Mouse (Mus musculus): ENCODE data around the gene Gm5431. TPM values are rescaled to one million over a fixed set of nuclear protein-coding genes. Genes with fewer than 3 reads are reported as not detected.
"Not testable (repeated sequence)": the region's sequence is repeated elsewhere in the genome, so short reads cannot be mapped to it uniquely, and the experiment has no call there.

Gene Gm5431
- polyA plus RNA-seq (2012; rRNA removed) (0.10 and 0.16 TPM in 2 replicates), polyA plus RNA-seq (2014; fragmentation: Nextera tagmentation; extraction: Ambion mirVana) (0.29 and 0.34 TPM in 2 replicates)

DNA sequence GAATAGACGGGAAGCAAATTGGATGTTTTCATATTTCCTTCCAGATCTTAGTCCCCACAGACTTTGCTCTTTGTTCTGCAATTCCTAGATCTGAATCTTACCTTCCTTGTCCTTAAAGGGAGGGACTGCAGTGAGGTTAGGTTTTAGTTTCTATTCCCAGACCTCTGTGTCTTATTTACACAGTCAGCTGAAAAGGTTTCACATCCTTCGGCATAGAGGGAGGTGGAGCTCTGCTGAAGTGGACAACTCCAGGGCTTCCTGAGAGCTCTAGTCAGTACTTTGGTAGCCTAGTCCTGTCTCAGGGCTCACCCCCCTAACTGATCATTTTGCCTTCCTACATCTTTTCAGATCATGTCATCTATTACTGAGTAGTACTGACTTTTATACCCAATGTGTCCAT lies at the start of gene Gm5431:
Gene Gm5431 (minus strand): TSS at position 194 of the 400 bp plus-strand sequence.
- Histone ChIP-seq H3K4me2 (ENCODE audit: low read depth) (no peak within 1 kb of the TSS), H3K27me3 (ENCODE audit: control insufficient read depth, insufficient read depth, low read length) (no peaks in the 10 kb centered on the region), H3K36me3 (replicated peaks; ENCODE audit: control insufficient read depth, insufficient read depth, low read depth) (no peaks in the 10 kb centered on the region), H3K9ac (replicated peaks) (no peak within 1 kb of the TSS), H3K9me3 (ENCODE audit: control insufficient read depth, low read length) (no peaks in the 10 kb centered on the region), H3K4me1 (replicated peaks; ENCODE audit: control insufficient read depth in 2 of 2, insufficient read depth in 2 of 2, low read length in 1 of 2) (peaks cover 0 to 2% of the 10 kb centered on the region in 2 experiments; a peak in 1 of 4 replicates), H3K4me3 (ENCODE audit: insufficient read depth in 1 of 2, low read depth in 2 of 2, low read length in 2 of 2) (no peak within 1 kb of the TSS), H3K27ac (no peak within 1 kb of the TSS)
- no peak for ATAC-seq (ENCODE audit: insufficient read depth)
- WGBS (ENCODE audit: insufficient replicate concordance) = 48% methylated on average over 2 of the region's 2 CpGs
- DNase-seq (ENCODE audit: low read depth in 3 of 3, low spot score in 3 of 3) = no peak
- TF ChIP-seq EP300 (IDR thresholded peaks at IDR 0.05; ENCODE audit: low read depth) (no peak), CTCF (IDR thresholded peaks at IDR 0.05; ENCODE audit: low read depth) (no peak)

DNA sequence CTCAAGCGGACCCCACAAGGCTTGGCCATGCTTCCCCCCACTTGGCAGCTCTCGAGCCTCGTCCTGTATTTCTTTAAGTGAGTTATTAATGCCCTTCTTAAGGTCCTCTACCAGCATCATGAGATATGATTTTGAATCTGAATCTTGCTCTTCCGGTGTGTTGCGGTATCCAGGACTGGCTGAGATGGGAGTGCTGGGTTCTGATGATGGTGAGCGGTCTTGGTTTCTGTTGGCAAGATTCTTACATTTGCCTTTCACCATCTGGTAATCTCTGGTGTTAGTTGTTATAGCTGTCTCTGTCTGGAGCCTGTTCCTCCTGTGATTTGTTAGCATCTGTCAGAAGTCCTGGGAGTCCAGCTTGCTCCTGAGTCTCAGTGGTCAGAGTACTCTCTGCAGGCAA lies 44.1 kb upstream of the Gm5431 start, which contains the start of gene Psme2b:
Gene Psme2b (minus strand): TSS at position 101 of the 400 bp plus-strand sequence.
- ATAC-seq (ENCODE audit: insufficient read depth); H3K27me3 ChIP-seq (ENCODE audit: control insufficient read depth, insufficient read depth, low read length); H3K9me3 ChIP-seq (ENCODE audit: control insufficient read depth, low read length); H3K36me3 ChIP-seq (replicated peaks; ENCODE audit: control insufficient read depth, insufficient read depth, low read depth); H3K4me2 ChIP-seq (ENCODE audit: low read depth); H3K9ac ChIP-seq (replicated peaks); H3K4me1 ChIP-seq (replicated peaks; ENCODE audit: control insufficient read depth in 2 of 2, insufficient read depth in 2 of 2, low read length in 1 of 2); DNase-seq (ENCODE audit: low read depth in 3 of 3, low spot score in 3 of 3); H3K4me3 ChIP-seq (ENCODE audit: insufficient read depth in 1 of 2, low read depth in 2 of 2, low read length in 2 of 2); H3K27ac ChIP-seq: not testable (repeated sequence)
- WGBS (ENCODE audit: insufficient replicate concordance) = 77% methylated on average over 6 of the region's 6 CpGs

DNA sequence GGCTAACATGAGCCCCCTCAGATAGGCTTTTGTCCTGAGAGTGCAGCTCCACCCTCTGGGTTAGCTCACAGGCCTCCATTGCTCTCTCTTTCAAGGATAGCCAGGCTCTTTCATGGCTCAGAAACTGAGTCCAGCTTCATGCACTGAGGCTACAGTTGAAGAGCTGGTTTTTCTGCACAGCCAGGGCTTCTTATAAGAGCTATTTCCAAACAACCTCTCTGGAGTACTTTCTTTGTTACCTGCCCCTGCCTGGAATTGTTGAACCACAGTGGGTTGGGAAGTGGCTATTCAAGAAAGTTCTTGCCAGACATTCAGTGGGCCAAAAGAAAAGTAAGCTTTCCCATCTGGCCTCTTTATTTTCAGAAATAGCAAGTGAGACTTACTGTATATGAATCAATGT lies 37.3 kb upstream of the Gm5431 start:
- H3K4me3 ChIP-seq (ENCODE audit: insufficient read depth in 1 of 2, low read depth in 2 of 2, low read length in 2 of 2); DNase-seq (ENCODE audit: low read depth in 3 of 3, low spot score in 3 of 3); H3K4me1 ChIP-seq (replicated peaks; ENCODE audit: control insufficient read depth in 2 of 2, insufficient read depth in 2 of 2, low read length in 1 of 2); H3K36me3 ChIP-seq (replicated peaks; ENCODE audit: control insufficient read depth, insufficient read depth, low read depth); H3K27me3 ChIP-seq (ENCODE audit: control insufficient read depth, insufficient read depth, low read length); H3K9ac ChIP-seq (replicated peaks); H3K27ac ChIP-seq; ATAC-seq (ENCODE audit: insufficient read depth); H3K9me3 ChIP-seq (ENCODE audit: control insufficient read depth, low read length); H3K4me2 ChIP-seq (ENCODE audit: low read depth): not testable (repeated sequence)

DNA sequence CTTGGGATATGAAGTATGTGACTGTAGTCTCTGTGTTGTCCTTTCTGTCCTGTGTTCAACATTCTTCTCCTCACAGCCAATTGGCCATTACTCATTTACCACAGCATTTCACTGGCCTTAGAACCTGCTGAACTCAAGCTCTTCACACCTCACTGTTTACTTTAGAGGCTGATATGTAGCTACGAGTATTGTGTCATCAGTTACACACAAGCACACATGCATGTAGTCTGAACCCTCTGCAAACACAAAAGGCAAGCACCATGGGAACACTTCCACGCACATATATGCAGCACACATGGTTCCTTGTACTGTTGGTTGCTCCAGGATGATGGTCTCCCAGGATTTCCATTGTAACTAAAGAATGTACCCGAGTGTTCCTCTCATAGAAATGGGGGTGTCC lies 33.3 kb upstream of the Gm5431 start:
- H3K36me3 ChIP-seq (replicated peaks; ENCODE audit: control insufficient read depth, insufficient read depth, low read depth); H3K4me3 ChIP-seq (ENCODE audit: insufficient read depth in 1 of 2, low read depth in 2 of 2, low read length in 2 of 2); H3K27me3 ChIP-seq (ENCODE audit: control insufficient read depth, insufficient read depth, low read length); H3K27ac ChIP-seq; H3K9ac ChIP-seq (replicated peaks); ATAC-seq (ENCODE audit: insufficient read depth); H3K4me2 ChIP-seq (ENCODE audit: low read depth); H3K9me3 ChIP-seq (ENCODE audit: control insufficient read depth, low read length); H3K4me1 ChIP-seq (replicated peaks; ENCODE audit: control insufficient read depth in 2 of 2, insufficient read depth in 2 of 2, low read length in 1 of 2); DNase-seq (ENCODE audit: low read depth in 3 of 3, low spot score in 3 of 3): not testable (repeated sequence)
- no CpG with 5 or more reads among the region's 3 CpGs for WGBS (ENCODE audit: insufficient replicate concordance)

DNA sequence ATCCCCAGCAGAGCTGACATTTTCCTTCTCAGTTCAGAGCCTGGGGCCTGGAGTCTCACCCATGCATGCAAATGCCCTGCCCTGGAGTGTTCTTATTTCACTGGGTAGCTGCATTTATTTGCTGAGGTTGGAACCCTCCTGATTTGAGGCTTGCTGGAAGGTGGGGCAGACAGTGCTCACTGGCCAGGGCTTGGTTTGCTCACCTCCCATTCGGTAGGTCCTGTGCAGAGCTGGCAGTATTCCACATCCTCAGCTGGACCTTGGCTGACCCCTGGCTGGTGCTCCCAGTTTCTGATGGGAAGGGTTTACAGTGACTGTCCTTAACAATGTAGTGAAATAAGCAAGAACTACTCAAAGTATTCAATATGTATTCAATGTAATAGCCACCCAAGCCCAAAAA lies 31.9 kb upstream of the Gm5431 start:
- H3K27ac ChIP-seq; H3K4me1 ChIP-seq (replicated peaks; ENCODE audit: control insufficient read depth in 2 of 2, insufficient read depth in 2 of 2, low read length in 1 of 2); H3K4me2 ChIP-seq (ENCODE audit: low read depth); DNase-seq (ENCODE audit: low read depth in 3 of 3, low spot score in 3 of 3); H3K9me3 ChIP-seq (ENCODE audit: control insufficient read depth, low read length); ATAC-seq (ENCODE audit: insufficient read depth); H3K4me3 ChIP-seq (ENCODE audit: insufficient read depth in 1 of 2, low read depth in 2 of 2, low read length in 2 of 2); H3K9ac ChIP-seq (replicated peaks); H3K27me3 ChIP-seq (ENCODE audit: control insufficient read depth, insufficient read depth, low read length); H3K36me3 ChIP-seq (replicated peaks; ENCODE audit: control insufficient read depth, insufficient read depth, low read depth): not testable (repeated sequence)
- WGBS (ENCODE audit: insufficient replicate concordance) = 50% methylated on average over 1 of the region's 1 CpGs

DNA sequence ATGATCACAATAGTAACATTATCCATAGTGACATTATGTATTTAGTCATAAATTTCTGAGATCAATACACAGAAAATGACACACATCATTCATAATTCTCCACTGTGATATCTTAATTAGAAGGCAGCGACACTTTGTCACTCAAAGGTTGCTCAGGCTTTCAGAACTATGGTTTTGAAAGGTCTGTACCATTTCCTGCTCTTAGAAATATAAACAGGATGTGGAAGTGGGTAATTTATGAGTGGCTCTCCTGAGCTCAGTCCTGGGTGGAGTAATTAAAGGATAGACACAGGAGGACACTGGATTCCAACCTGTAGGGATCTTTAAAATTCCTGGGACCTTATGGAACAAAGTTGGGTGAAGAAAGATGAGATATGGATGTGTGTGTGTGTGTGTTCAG lies 31.4 kb upstream of the Gm5431 start:
- not testable (repeated sequence) for H3K27me3 ChIP-seq (ENCODE audit: control insufficient read depth, insufficient read depth, low read length); H3K4me2 ChIP-seq (ENCODE audit: low read depth); H3K36me3 ChIP-seq (replicated peaks; ENCODE audit: control insufficient read depth, insufficient read depth, low read depth); DNase-seq (ENCODE audit: low read depth in 3 of 3, low spot score in 3 of 3); H3K4me1 ChIP-seq (replicated peaks; ENCODE audit: control insufficient read depth in 2 of 2, insufficient read depth in 2 of 2, low read length in 1 of 2); H3K4me3 ChIP-seq (ENCODE audit: insufficient read depth in 1 of 2, low read depth in 2 of 2, low read length in 2 of 2); H3K9me3 ChIP-seq (ENCODE audit: control insufficient read depth, low read length); ATAC-seq (ENCODE audit: insufficient read depth); H3K9ac ChIP-seq (replicated peaks); H3K27ac ChIP-seq
- 29% methylated on average over 1 of the region's 1 CpGs for WGBS (ENCODE audit: insufficient replicate concordance)

DNA sequence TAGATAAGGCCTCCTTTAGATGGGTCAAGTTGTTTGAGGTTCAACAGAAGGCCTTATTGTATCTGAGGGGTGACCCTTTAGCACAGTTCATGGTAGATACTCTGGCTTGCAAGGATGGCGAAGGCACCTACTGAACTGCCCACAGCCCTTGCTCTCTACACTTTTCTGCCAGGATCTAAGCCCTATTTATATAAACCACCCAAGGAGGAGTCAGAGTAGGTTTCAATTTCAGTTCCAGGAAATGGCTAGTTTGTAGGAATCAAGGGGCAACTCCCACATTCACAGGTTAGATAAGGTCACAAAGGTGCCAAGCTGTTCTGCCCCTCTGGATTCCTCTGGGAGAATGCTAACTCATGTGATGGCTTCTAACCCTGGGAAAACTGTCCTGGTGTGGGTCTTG lies 26.1 kb upstream of the Gm5431 start:
- ATAC-seq (ENCODE audit: insufficient read depth); H3K9me3 ChIP-seq (ENCODE audit: control insufficient read depth, low read length): not testable (repeated sequence)
- 82% methylated on average over 1 of the region's 1 CpGs for WGBS (ENCODE audit: insufficient replicate concordance)

DNA sequence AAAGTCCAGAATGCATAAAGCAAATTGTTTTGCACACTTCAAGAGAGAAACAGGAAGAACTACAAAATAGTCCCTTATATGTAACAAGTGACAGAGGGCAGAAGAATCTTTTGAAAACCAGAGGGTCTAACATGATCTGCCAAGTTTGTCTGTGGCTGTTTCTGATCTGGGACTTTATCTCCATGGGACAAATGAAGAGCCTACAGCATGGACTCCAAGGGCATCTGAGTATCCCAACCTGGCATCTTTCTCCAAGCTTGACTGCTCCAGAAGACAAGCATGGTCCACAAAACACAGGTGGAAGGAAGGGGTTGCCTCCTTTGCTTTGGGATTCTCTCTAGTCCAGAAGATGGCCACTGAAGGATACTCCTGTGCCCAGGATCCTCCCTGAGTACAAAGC lies 24.4 kb upstream of the Gm5431 start:
- H3K9ac ChIP-seq (replicated peaks); H3K4me2 ChIP-seq (ENCODE audit: low read depth); H3K9me3 ChIP-seq (ENCODE audit: control insufficient read depth, low read length); H3K4me1 ChIP-seq (replicated peaks; ENCODE audit: control insufficient read depth in 2 of 2, insufficient read depth in 2 of 2, low read length in 1 of 2); H3K4me3 ChIP-seq (ENCODE audit: insufficient read depth in 1 of 2, low read depth in 2 of 2, low read length in 2 of 2); H3K27me3 ChIP-seq (ENCODE audit: control insufficient read depth, insufficient read depth, low read length); ATAC-seq (ENCODE audit: insufficient read depth); H3K27ac ChIP-seq; H3K36me3 ChIP-seq (replicated peaks; ENCODE audit: control insufficient read depth, insufficient read depth, low read depth); DNase-seq (ENCODE audit: low read depth in 3 of 3, low spot score in 3 of 3): not testable (repeated sequence)

More for the DNA sequence above, 26.1 kb upstream of the Gm5431 start:
- not testable (repeated sequence) for H3K9ac ChIP-seq (replicated peaks); DNase-seq (ENCODE audit: low read depth in 3 of 3, low spot score in 3 of 3); H3K27ac ChIP-seq; H3K4me2 ChIP-seq (ENCODE audit: low read depth); H3K4me1 ChIP-seq (replicated peaks; ENCODE audit: control insufficient read depth in 2 of 2, insufficient read depth in 2 of 2, low read length in 1 of 2); H3K4me3 ChIP-seq (ENCODE audit: insufficient read depth in 1 of 2, low read depth in 2 of 2, low read length in 2 of 2); H3K36me3 ChIP-seq (replicated peaks; ENCODE audit: control insufficient read depth, insufficient read depth, low read depth); H3K27me3 ChIP-seq (ENCODE audit: control insufficient read depth, insufficient read depth, low read length)

All from liver, embryonic 14.5 days (tissue).